Mouse (Mus musculus): ENCODE results near the gene Rad51c.

DNA sequence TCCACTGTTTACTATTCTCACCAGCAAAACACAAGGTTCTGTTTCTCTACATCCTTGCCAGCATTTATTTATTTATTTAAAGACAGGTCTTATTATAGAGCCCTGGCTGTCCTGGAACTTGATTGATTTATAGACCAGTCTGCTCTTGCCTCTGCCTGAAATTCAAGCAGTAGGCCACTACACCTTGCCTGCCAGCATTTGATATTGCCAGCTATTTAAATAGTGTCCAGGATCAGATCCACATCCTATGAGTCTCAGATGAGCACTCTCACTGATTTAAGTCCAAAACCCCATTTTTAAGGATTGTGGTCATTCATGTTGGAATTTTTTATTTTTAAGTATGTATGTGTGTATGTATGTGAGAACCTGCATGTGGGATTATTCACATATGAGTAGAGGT, 16.1 kb upstream of the Rad51c start:
- TF ChIP-seq POLR2A (IDR thresholded peaks at IDR 0.05; ENCODE audit: insufficient read depth, low read depth, low read length) (no peak), CTCF (IDR thresholded peaks at IDR 0.05) (no peak), EP300 (IDR thresholded peaks at IDR 0.05; ENCODE audit: insufficient read depth, low read depth, low read length) (no peak)
